Mouse (Mus musculus) G1E (cell line): ENCODE data around the gene Dscam.

Source experiments
- CTCF ChIP-seq: IDR thresholded peaks from 2 replicates; pipeline ENCODE4 v1.5.1; 2012; ENCODE audit warnings: low read depth, low read length, inconsistent platforms, mixed read lengths
- GATA1 ChIP-seq: IDR thresholded peaks from 2 replicates; pipeline ENCODE4 v1.6.1; 2012; ENCODE audit warnings: borderline replicate concordance, low read length, inconsistent platforms, mixed read lengths

DNA sequence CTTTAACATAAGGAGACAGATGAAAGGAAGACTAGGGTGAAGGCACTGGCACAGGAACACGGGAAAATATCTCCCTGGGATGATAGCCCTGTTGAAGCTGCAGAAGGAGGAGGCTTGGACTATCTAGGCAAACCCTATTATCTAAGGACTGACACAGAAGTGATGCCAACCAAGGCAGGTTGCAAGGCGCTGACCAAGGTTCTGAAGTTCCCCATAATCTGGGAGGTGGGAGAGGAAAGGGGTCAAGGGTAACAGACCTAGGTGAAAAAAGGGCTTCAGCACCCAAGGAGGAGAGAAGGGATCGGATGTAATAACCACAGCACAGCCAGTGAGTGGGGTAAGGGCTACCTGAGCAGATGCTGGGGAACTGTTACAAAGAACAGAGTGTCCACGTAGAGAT, 458.6 kb downstream of the Dscam start:
- no peak for TF ChIP-seq CTCF
- TF ChIP-seq GATA1 = no peak
